Mouse (Mus musculus) kidney, adult 8-10 months (tissue): ENCODE data around the gene Stmn1.

Experiments used
- DNase-seq, 2 experiments: peaks; one replicate each; pipeline ENCODE4 v3.0.0; 2022

Stmn1 gene

GRCm38 (mm10) chr4:134468215-134468575 is at the start of gene Stmn1:
Gene Stmn1, plus strand, starts transcription at chr4:134468320.
- DNase-seq, result peak; percentile 94 to 95

- no peak for DNase-seq
Measured at GRCm38 (mm10) chr4:134421971-134422370, 46.1 kb upstream of the Stmn1 start.

- DNase-seq, result no peak
Measured at GRCm38 (mm10) chr4:134423949-134424348, 44.2 kb upstream of the Stmn1 start.

GRCm38 (mm10) chr4:134425088-134425487 is 43.0 kb upstream of the Stmn1 start:
- no peak for DNase-seq

- no peak for DNase-seq
Measured at GRCm38 (mm10) chr4:134430381-134431004, 37.6 kb upstream of the Stmn1 start.

GRCm38 (mm10) chr4:134432686-134433360 is 35.3 kb upstream of the Stmn1 start:
- DNase-seq, result no peak

GRCm38 (mm10) chr4:134436185-134436584 is 31.9 kb upstream of the Stmn1 start:
- no peak for DNase-seq

- no peak for DNase-seq
Measured at GRCm38 (mm10) chr4:134436659-134437058, 31.5 kb upstream of the Stmn1 start.

GRCm38 (mm10) chr4:134439119-134439518 is 29.0 kb upstream of the Stmn1 start:
- DNase-seq, result no peak

- no peak for DNase-seq
Measured at GRCm38 (mm10) chr4:134439919-134440318, 28.2 kb upstream of the Stmn1 start.

GRCm38 (mm10) chr4:134442216-134442615 is 25.9 kb upstream of the Stmn1 start:
- DNase-seq, result no peak

GRCm38 (mm10) chr4:134443589-134443988 is 24.5 kb upstream of the Stmn1 start:
- DNase-seq, result no peak

GRCm38 (mm10) chr4:134444949-134445348 is 23.2 kb upstream of the Stmn1 start:
- DNase-seq, result no peak

- no peak for DNase-seq
Measured at GRCm38 (mm10) chr4:134445489-134445888, 22.6 kb upstream of the Stmn1 start.

- no peak for DNase-seq
Measured at GRCm38 (mm10) chr4:134447966-134448365, 20.2 kb upstream of the Stmn1 start.

GRCm38 (mm10) chr4:134449595-134450391 is 18.3 kb upstream of the Stmn1 start:
- peak in 1 of 2 experiments; percentile 35 for DNase-seq

GRCm38 (mm10) chr4:134450392-134451195 is 17.5 kb upstream of the Stmn1 start:
- DNase-seq, result peak; percentile 74 to 81

GRCm38 (mm10) chr4:134451484-134451883 is 16.6 kb upstream of the Stmn1 start:
- DNase-seq, result no peak

GRCm38 (mm10) chr4:134453619-134454400 is 14.3 kb upstream of the Stmn1 start:
- peak; percentile 52 to 56 for DNase-seq

- peak; percentile 52 to 55 for DNase-seq
Measured at GRCm38 (mm10) chr4:134455310-134455709, 12.8 kb upstream of the Stmn1 start.

- no peak for DNase-seq
Measured at GRCm38 (mm10) chr4:134457130-134457825, 10.8 kb upstream of the Stmn1 start.
